Mouse (Mus musculus): ENCODE measurements around the gene Hdgfl3. TPM values are rescaled to one million over a fixed set of nuclear protein-coding genes. Genes with fewer than 3 reads are reported as not detected.

Gene Hdgfl3
- polyA plus RNA-seq, 2 experiments, result 17.9 to 21.3 TPM

- Histone ChIP-seq H3K36me3 (ENCODE audit: control insufficient read depth, insufficient read depth, low read length) (no peaks in the 10 kb centered on the region), H3K27me3 (ENCODE audit: control insufficient read depth, insufficient read depth, low read length) (no peaks in the 10 kb centered on the region), H3K27ac (replicated peaks; ENCODE audit: low read depth, low read length) (no peak overlapping the region), H3K4me2 (replicated peaks; ENCODE audit: low read depth, low read length, severe bottlenecking) (no peak overlapping the region), H3K9me3 (ENCODE audit: control insufficient read depth, low read length) (no peaks in the 10 kb centered on the region), H3K4me1 (ENCODE audit: control insufficient read depth, insufficient read depth, low read length) (peaks cover 4% of the 10 kb centered on the region; the same call in 1 of the 2 replicates), H3K4me3 (replicated peaks; ENCODE audit: low read length) (no peak overlapping the region), H3K9ac (ENCODE audit: low read depth, low read length, severe bottlenecking) (no peak overlapping the region)
- ATAC-seq (ENCODE audit: low FRiP score, low read depth) (no peak), DNase-seq (ENCODE audit: low spot score) (no peak)
- TF ChIP-seq POLR2A (IDR thresholded peaks at IDR 0.05; ENCODE audit: borderline replicate concordance, extremely low read depth, insufficient read depth, insufficient read length), result no peak
- 78% methylated on average over 6 of the region's 6 CpGs for WGBS
Measured at GRCm38 (mm10) chr7:81850171-81850570, 84.1 kb downstream of the Hdgfl3 start.

DNA sequence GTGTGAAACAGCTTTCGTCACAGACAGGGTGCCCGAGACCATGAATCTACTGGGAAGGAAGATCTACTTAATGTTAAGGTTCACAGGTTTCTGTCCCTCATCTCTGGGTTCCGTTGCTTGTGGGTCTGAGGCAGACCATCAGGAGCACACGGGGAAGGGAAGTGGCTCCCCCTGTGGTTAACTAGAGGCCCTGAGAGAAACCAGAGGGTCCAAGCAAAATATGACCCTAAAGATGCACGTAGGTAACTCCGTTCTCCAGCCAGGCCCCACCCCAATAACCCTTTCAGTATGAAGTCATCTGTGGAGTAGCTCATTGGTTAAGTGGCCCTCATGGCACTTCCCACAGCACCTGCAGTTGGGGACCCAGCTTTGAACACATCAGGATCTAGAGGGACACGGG, 84.6 kb downstream of the Hdgfl3 start:
- Histone ChIP-seq H3K4me3 (replicated peaks; ENCODE audit: low read length) (no peak overlapping the region), H3K27me3 (ENCODE audit: control insufficient read depth, insufficient read depth, low read length) (no peaks in the 10 kb centered on the region), H3K9ac (ENCODE audit: low read depth, low read length, severe bottlenecking) (no peak overlapping the region), H3K4me2 (replicated peaks; ENCODE audit: low read depth, low read length, severe bottlenecking) (no peak overlapping the region), H3K9me3 (ENCODE audit: control insufficient read depth, low read length) (no peaks in the 10 kb centered on the region), H3K27ac (replicated peaks; ENCODE audit: low read depth, low read length) (no peak overlapping the region), H3K4me1 (ENCODE audit: control insufficient read depth, insufficient read depth, low read length) (peaks cover 4% of the 10 kb centered on the region; the same call in 1 of the 2 replicates), H3K36me3 (ENCODE audit: control insufficient read depth, insufficient read depth, low read length) (no peaks in the 10 kb centered on the region)
- no peak for TF ChIP-seq POLR2A (IDR thresholded peaks at IDR 0.05; ENCODE audit: borderline replicate concordance, extremely low read depth, insufficient read depth, insufficient read length)
- DNase-seq (ENCODE audit: low spot score) (no peak), ATAC-seq (ENCODE audit: low FRiP score, low read depth) (no peak)
- 91% methylated on average over 7 of the region's 7 CpGs for WGBS

GRCm38 (mm10) chr7:81849214-81849613, 85.1 kb downstream of the Hdgfl3 start:
- Histone ChIP-seq H3K9ac (ENCODE audit: low read depth, low read length, severe bottlenecking) (no peak overlapping the region), H3K4me3 (replicated peaks; ENCODE audit: low read length) (no peak overlapping the region), H3K27ac (replicated peaks; ENCODE audit: low read depth, low read length) (no peak overlapping the region), H3K27me3 (ENCODE audit: control insufficient read depth, insufficient read depth, low read length) (no peaks in the 10 kb centered on the region), H3K4me2 (replicated peaks; ENCODE audit: low read depth, low read length, severe bottlenecking) (no peak overlapping the region), H3K4me1 (ENCODE audit: control insufficient read depth, insufficient read depth, low read length) (peaks cover 4% of the 10 kb centered on the region; the same call in 1 of the 2 replicates), H3K36me3 (ENCODE audit: control insufficient read depth, insufficient read depth, low read length) (no peaks in the 10 kb centered on the region), H3K9me3 (ENCODE audit: control insufficient read depth, low read length) (no peaks in the 10 kb centered on the region)
- ATAC-seq (ENCODE audit: low FRiP score, low read depth) (no peak), DNase-seq (ENCODE audit: low spot score) (no peak)
- WGBS, result 87% methylated on average over 5 of the region's 5 CpGs
- TF ChIP-seq POLR2A (IDR thresholded peaks at IDR 0.05; ENCODE audit: borderline replicate concordance, extremely low read depth, insufficient read depth, insufficient read length), result no peak

DNA sequence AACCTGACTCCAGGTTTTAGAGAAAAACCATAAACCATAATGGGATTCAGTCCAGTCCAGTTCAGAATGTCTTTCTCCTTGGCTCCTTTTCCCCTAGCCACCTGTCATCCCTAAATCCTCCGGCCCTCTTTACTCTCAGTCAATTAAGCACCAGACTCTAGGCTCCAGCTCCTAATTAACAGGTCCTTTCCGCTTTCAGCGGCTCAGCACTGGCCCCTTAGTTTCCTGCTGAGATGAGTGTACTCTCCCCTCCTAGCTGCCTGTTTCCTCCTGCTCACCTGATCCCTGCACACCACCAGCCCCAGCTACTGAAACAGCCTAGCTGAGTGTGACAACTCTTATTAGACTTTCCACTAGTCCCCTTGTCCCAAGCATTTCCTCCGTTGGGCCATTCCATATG, 86.5 kb downstream of the Hdgfl3 start:
- no peak overlapping the region for H3K9ac ChIP-seq (ENCODE audit: low read depth, low read length, severe bottlenecking)
- DNase-seq (ENCODE audit: low spot score), result no peak
- WGBS, result 17% methylated on average over 4 of the region's 4 CpGs
- no peaks in the 10 kb centered on the region for H3K9me3 ChIP-seq (ENCODE audit: control insufficient read depth, low read length)
- no peak for ATAC-seq (ENCODE audit: low FRiP score, low read depth)
- H3K4me1 ChIP-seq (ENCODE audit: control insufficient read depth, insufficient read depth, low read length), result peaks cover 4% of the 10 kb centered on the region; the same call in 1 of the 2 replicates
- H3K4me3 ChIP-seq (replicated peaks; ENCODE audit: low read length), result no peak overlapping the region
- H3K27ac ChIP-seq (replicated peaks; ENCODE audit: low read depth, low read length), result no peak overlapping the region
- H3K4me2 ChIP-seq (replicated peaks; ENCODE audit: low read depth, low read length, severe bottlenecking), result no peak overlapping the region
- H3K27me3 ChIP-seq (ENCODE audit: control insufficient read depth, insufficient read depth, low read length), result no peaks in the 10 kb centered on the region
- H3K36me3 ChIP-seq (ENCODE audit: control insufficient read depth, insufficient read depth, low read length), result no peaks in the 10 kb centered on the region
- TF ChIP-seq POLR2A (IDR thresholded peaks at IDR 0.05; ENCODE audit: borderline replicate concordance, extremely low read depth, insufficient read depth, insufficient read length), result no peak

DNA sequence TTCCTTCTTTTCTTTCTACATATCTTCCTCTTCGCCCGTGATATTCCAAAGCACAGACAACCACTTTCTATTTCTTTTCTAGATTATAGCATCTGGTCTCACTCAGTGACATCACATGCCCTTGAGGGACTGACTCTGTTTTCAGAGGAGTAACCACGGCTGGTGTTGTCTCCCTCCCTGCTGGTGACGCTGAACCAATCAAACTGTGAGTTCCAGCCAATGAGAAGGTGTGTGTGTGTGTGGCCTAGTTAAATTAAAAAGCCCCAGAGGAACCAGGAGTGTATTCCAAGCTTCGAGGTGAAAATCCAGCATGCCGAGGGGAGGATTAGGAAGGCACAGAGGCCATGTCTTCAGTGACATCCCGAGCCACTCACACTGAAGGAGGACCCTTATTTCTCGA, 87.3 kb downstream of the Hdgfl3 start:
- 33% methylated on average over 8 of the region's 8 CpGs for WGBS
- no peak overlapping the region for H3K27ac ChIP-seq (replicated peaks; ENCODE audit: low read depth, low read length)
- ATAC-seq (ENCODE audit: low FRiP score, low read depth) (no peak), DNase-seq (ENCODE audit: low spot score) (no peak)
- H3K9ac ChIP-seq (ENCODE audit: low read depth, low read length, severe bottlenecking), result no peak overlapping the region
- H3K4me3 ChIP-seq (replicated peaks; ENCODE audit: low read length), result no peak overlapping the region
- no peaks in the 10 kb centered on the region for H3K9me3 ChIP-seq (ENCODE audit: control insufficient read depth, low read length)
- TF ChIP-seq POLR2A (IDR thresholded peaks at IDR 0.05; ENCODE audit: borderline replicate concordance, extremely low read depth, insufficient read depth, insufficient read length), result no peak
- H3K4me1 ChIP-seq (ENCODE audit: control insufficient read depth, insufficient read depth, low read length), result peaks cover 4% of the 10 kb centered on the region; the same call in 1 of the 2 replicates
- H3K27me3 ChIP-seq (ENCODE audit: control insufficient read depth, insufficient read depth, low read length), result no peaks in the 10 kb centered on the region
- no peaks in the 10 kb centered on the region for H3K36me3 ChIP-seq (ENCODE audit: control insufficient read depth, insufficient read depth, low read length)
- no peak overlapping the region for H3K4me2 ChIP-seq (replicated peaks; ENCODE audit: low read depth, low read length, severe bottlenecking)

- DNase-seq (ENCODE audit: low spot score), result no peak
- 80% methylated on average over 8 of the region's 8 CpGs for WGBS
Measured at GRCm38 (mm10) chr7:81846008-81846407, 88.3 kb downstream of the Hdgfl3 start.

More at GRCm38 (mm10) chr7:81846008-81846407, 88.3 kb downstream of the Hdgfl3 start:
- Histone ChIP-seq H3K9me3 (ENCODE audit: control insufficient read depth, low read length) (no peaks in the 10 kb centered on the region), H3K4me1 (ENCODE audit: control insufficient read depth, insufficient read depth, low read length) (peaks cover 4% of the 10 kb centered on the region; the same call in 1 of the 2 replicates), H3K4me2 (replicated peaks; ENCODE audit: low read depth, low read length, severe bottlenecking) (no peak overlapping the region), H3K36me3 (ENCODE audit: control insufficient read depth, insufficient read depth, low read length) (no peaks in the 10 kb centered on the region), H3K27ac (replicated peaks; ENCODE audit: low read depth, low read length) (no peak overlapping the region), H3K9ac (ENCODE audit: low read depth, low read length, severe bottlenecking) (no peak overlapping the region), H3K4me3 (replicated peaks; ENCODE audit: low read length) (no peak overlapping the region), H3K27me3 (ENCODE audit: control insufficient read depth, insufficient read depth, low read length) (no peaks in the 10 kb centered on the region)
- no peak for TF ChIP-seq POLR2A (IDR thresholded peaks at IDR 0.05; ENCODE audit: borderline replicate concordance, extremely low read depth, insufficient read depth, insufficient read length)
- no peak for ATAC-seq (ENCODE audit: low FRiP score, low read depth)
